9 mouse cellular contexts compared by ENCODE assay signal in the genomic region with DNA sequence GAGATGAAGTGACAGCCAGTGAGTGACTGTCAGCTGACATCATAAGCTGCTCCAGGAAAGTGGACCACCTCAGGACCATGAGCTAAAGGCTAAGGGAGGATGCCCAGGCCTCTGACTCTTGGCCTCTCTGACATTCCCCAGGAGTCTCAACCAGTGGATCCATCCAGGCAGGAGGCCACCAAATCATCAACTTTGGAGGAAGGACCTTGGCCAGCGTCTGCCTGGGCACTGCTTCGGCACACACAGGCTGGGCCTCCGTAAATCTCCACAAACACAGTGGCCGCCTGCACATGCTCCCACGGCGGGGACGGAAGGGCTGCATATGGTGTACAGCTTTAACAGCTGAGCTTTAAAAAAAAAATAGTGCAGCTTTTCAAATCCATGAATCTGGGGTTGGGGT.
DNase-seq lines count a peak whose midpoint lies in the region; ATAC-seq and TF ChIP-seq lines count a peak whose summit lies in the region.
"Had no signal": no experiment of that assay in that cellular context is flagged by ENCODE, and none has a peak within 500 bp of the region (broad histone marks: within the 10 kb centered on the region; RNA-seq: fewer than 3 reads in every experiment).

No protein-coding gene starts in this region.

- no peak for ATAC-seq in heart, embryonic 16.5 days (replicated peaks; ENCODE audit: extremely low read depth, insufficient read depth, low FRiP score)
- ATAC-seq in forebrain, postnatal 0 days, result peak; percentile 32; the same call in 1 of the 2 replicates
- peak; percentile 49; the same call in 1 of the 2 replicates for ATAC-seq in midbrain, embryonic 14.5 days (ENCODE audit: low FRiP score, low TSS enrichment)

- intact Hi-C loops in heart, postnatal 14 days (cut with DNase I), result no loop called here

- H3K9me3 ChIP-seq in heart, embryonic 16.5 days (replicated peaks; ENCODE audit: control insufficient read depth, low read length), result no peaks in the 10 kb centered on the region
- H3K9me3 ChIP-seq in forebrain, postnatal 0 days (ENCODE audit: low read length), result no peaks in the 10 kb centered on the region
- no peaks in the 10 kb centered on the region for H3K9me3 ChIP-seq in midbrain, embryonic 14.5 days (ENCODE audit: control insufficient read depth, low read length)

- no peak overlapping the region for H3K4me3 ChIP-seq in heart, embryonic 16.5 days (ENCODE audit: low read length)
- no peak overlapping the region for H3K4me3 ChIP-seq in forebrain, postnatal 0 days (ENCODE audit: low read depth, low read length)
- no peak overlapping the region for H3K4me3 ChIP-seq in midbrain, embryonic 14.5 days (replicated peaks; ENCODE audit: low read depth, low read length)

- no peak for TF ChIP-seq CTCF in forebrain, postnatal 0 days (IDR thresholded peaks at IDR 0.05; ENCODE audit: low read depth)

- H3K36me3 ChIP-seq in heart, embryonic 16.5 days (ENCODE audit: control insufficient read depth, insufficient read depth), result no peaks in the 10 kb centered on the region
- H3K36me3 ChIP-seq in forebrain, postnatal 0 days (ENCODE audit: insufficient read depth), result no peaks in the 10 kb centered on the region
- no peaks in the 10 kb centered on the region; the same call in 1 of the 2 replicates for H3K36me3 ChIP-seq in midbrain, embryonic 14.5 days (ENCODE audit: control insufficient read depth, insufficient read depth, low read length)

- WGBS in heart, embryonic 16.5 days, result 65% methylated on average over 7 of the region's 7 CpGs
- 29% methylated on average over 7 of the region's 7 CpGs for whole genome bisulfite sequencing in forebrain, postnatal 0 days
- 13% methylated on average over 7 of the region's 7 CpGs for WGBS in midbrain, embryonic 14.5 days

- H3K9ac ChIP-seq in heart, embryonic 16.5 days (ENCODE audit: low read length), result no peak overlapping the region
- H3K9ac ChIP-seq in forebrain, postnatal 0 days, result no peak overlapping the region
- peak overlapping the region; percentile 34; the same call in 1 of the 2 replicates for H3K9ac ChIP-seq in midbrain, embryonic 14.5 days (replicated peaks; ENCODE audit: low read length)

- DNase-seq in heart, postnatal 14 days, result no peak
- peak; percentile 50 to 59 for DNase-seq in cerebellum, postnatal 14 days
- DNase-seq in forebrain, postnatal 0 days, result no peak
- DNase-seq in midbrain, embryonic 14.5 days, result peak; percentile 46
- no peak for DNase-seq in testis, postnatal 10 days (ENCODE audit: low spot score)
- DNase-seq in spleen, postnatal 4 days (ENCODE audit: low spot score in 2 of 2), result no peak
- no peak for DNase-seq in kidney, adult 9 months

- peak overlapping the region; percentile 64; the same call in 1 of the 2 replicates for H3K4me2 ChIP-seq in heart, embryonic 16.5 days (ENCODE audit: low read depth, low read length)
- peak overlapping the region; percentile 45 for H3K4me2 ChIP-seq in forebrain, postnatal 0 days (ENCODE audit: low read depth)
- H3K4me2 ChIP-seq in midbrain, embryonic 14.5 days (ENCODE audit: low read length), result peak overlapping the region; percentile 27

- H3K27me3 ChIP-seq in heart, embryonic 16.5 days (ENCODE audit: control insufficient read depth, insufficient read depth, low read length), result no peaks in the 10 kb centered on the region
- no peaks in the 10 kb centered on the region for H3K27me3 ChIP-seq in forebrain, postnatal 0 days (ENCODE audit: insufficient read depth, low read length)
- no peaks in the 10 kb centered on the region for H3K27me3 ChIP-seq in midbrain, embryonic 14.5 days (ENCODE audit: control insufficient read depth, insufficient read depth, low read length)
- H3K27me3 ChIP-seq: Patski had no signal

- H3K27ac ChIP-seq in heart, embryonic 16.5 days (ENCODE audit: low read length), result no peak overlapping the region; the same call in 1 of the 2 replicates
- 0 out of 2 replicates have a peak overlapping the region, but pooled peaks have one; percentile 45 for H3K27ac ChIP-seq in forebrain, postnatal 0 days (ENCODE audit: low read depth, low read length)
- peak overlapping the region; percentile 63 for H3K27ac ChIP-seq in midbrain, embryonic 14.5 days (replicated peaks; ENCODE audit: low read depth, low read length)

- peaks cover 11% of the 10 kb centered on the region for H3K4me1 ChIP-seq in heart, embryonic 16.5 days (ENCODE audit: control insufficient read depth, insufficient read depth, low read length)
- peaks cover 32% of the 10 kb centered on the region for H3K4me1 ChIP-seq in forebrain, postnatal 0 days (ENCODE audit: insufficient read depth)
- peaks cover 50% of the 10 kb centered on the region for H3K4me1 ChIP-seq in midbrain, embryonic 14.5 days (ENCODE audit: control insufficient read depth, insufficient read depth, low read length)

Comparison
In these comparisons a context has a peak if more than half of its experiments do, and no peak if none do; other contexts are left out.
1. DNase-seq: peak in cerebellum, postnatal 14 days (2 of 2) and midbrain, embryonic 14.5 days (single experiment); none in heart, postnatal 14 days (0 of 2), forebrain, postnatal 0 days (single experiment), testis, postnatal 10 days (single experiment), spleen, postnatal 4 days (0 of 2) and kidney, adult 9 months (single experiment).
2. Peak in every context shown above with its lines, with median percentiles within 50 percentile points of each other: H3K4me2 ChIP-seq.